Mouse (Mus musculus) liver, embryonic 14.5 days (tissue): ENCODE results near the gene Taf5. TPM values are rescaled to one million over a fixed set of nuclear protein-coding genes. Genes with fewer than 3 reads are reported as not detected.

Experiments used
- ATAC-seq: fragments of 200-750 bp; cut with Nextera tagmentation; 2 replicates; pipeline ENCODE4 v1.8.0; 2017; ENCODE audit warnings: moderate number of reproducible peaks, mild to moderate bottlenecking, moderate library complexity; ENCODE audit not compliant: insufficient read depth
- DNase-seq, 3 experiments: peaks; one replicate each; pipeline ENCODE4 v3.0.0-alpha.2; 2012 to 2013; ENCODE audit warnings: low read depth in 3 of 3, low spot score in 3 of 3
- H3K27ac ChIP-seq: fragments of 300-500 bp; sonication (generic); 2 replicates; pipeline ENCODE4 v1.5.1; 2014; ENCODE audit warnings: moderate library complexity, mild to moderate bottlenecking, control low read depth, inconsistent platforms
- H3K27me3 ChIP-seq: fragments of 300-500 bp; sonication (generic); 2 replicates; pipeline ENCODE4 v1.6.1; 2014; ENCODE audit warnings: mild to moderate bottlenecking, low read length, moderate library complexity; ENCODE audit not compliant: control insufficient read depth, insufficient read depth
- H3K36me3 ChIP-seq: fragments of 300-500 bp; sonication (generic); replicated peaks from 2 replicates; pipeline ENCODE4 v1.6.1; 2014; ENCODE audit warnings: low read depth; ENCODE audit not compliant: control insufficient read depth, insufficient read depth
- H3K4me1 ChIP-seq, 2 experiments: fragments of 200-500 bp in 1 of 2; fragments of 300-500 bp in 1 of 2; sonication (generic) in 1 of 2; replicated peaks; 2 replicates each; pipeline ENCODE4 v1.6.1; 2012 to 2014; ENCODE audit warnings: antibody characterized with exemption in 1 of 2, inconsistent platforms in 1 of 2, low read length in 1 of 2; ENCODE audit not compliant: control insufficient read depth in 2 of 2, insufficient read depth in 2 of 2
- H3K4me2 ChIP-seq: fragments of 300-500 bp; sonication (generic); 2 replicates; pipeline ENCODE4 v1.6.1; 2014; ENCODE audit warnings: low read depth, mild to moderate bottlenecking, control low read depth, moderate library complexity
- H3K4me3 ChIP-seq, 2 experiments: fragments of 200-500 bp in 1 of 2; fragments of 300-500 bp in 1 of 2; sonication (generic) in 1 of 2; 2 replicates each; pipeline ENCODE4 v1.5.1; 2012 to 2014; ENCODE audit warnings: low read depth in 2 of 2, low read length in 2 of 2, mild to moderate bottlenecking in 2 of 2, control low read depth in 1 of 2, inconsistent platforms in 1 of 2, moderate library complexity in 1 of 2; ENCODE audit not compliant: insufficient read depth in 1 of 2
- H3K9ac ChIP-seq: fragments of 300-500 bp; sonication (generic); replicated peaks from 2 replicates; pipeline ENCODE4 v1.6.1; 2014; ENCODE audit warnings: mild to moderate bottlenecking, control low read depth, moderate library complexity
- H3K9me3 ChIP-seq: fragments of 300-500 bp; sonication (generic); 2 replicates; pipeline ENCODE4 v1.6.1; 2016; ENCODE audit warnings: low read length, mixed read lengths; ENCODE audit not compliant: control insufficient read depth
- CTCF ChIP-seq: IDR thresholded peaks from 2 replicates; pipeline ENCODE4 v1.5.1; 2016; ENCODE audit warnings: antibody characterized with exemption, low read depth, control low read depth
- EP300 ChIP-seq: IDR thresholded peaks from 2 replicates; pipeline ENCODE4 v1.6.1; 2016; ENCODE audit warnings: antibody characterized with exemption, low read depth
- WGBS: fragments of 180-500 bp; shearing (Covaris S2); extraction: QIAGEN DNeasy Blood & Tissue Kit; methylation state at CpG from one replicate; pipeline ENCODE4 v1.1.7; 2014; ENCODE audit not compliant: insufficient replicate concordance; 5-methylcytosine and 5-hydroxymethylcytosine counted together
- polyA plus RNA-seq, 2 experiments: library from polyadenylated mRNA; depleted of rRNA in 1 of 2; stranded (reverse) in 1 of 2; unstranded in 1 of 2; fragments of >200 nt; fragmentation: Nextera tagmentation in 1 of 2; extraction: Ambion mirVana in 1 of 2; gene quantifications; 2 replicates each; pipeline versions ENCODE4 v1.2.1 to v1.2.3; 2012 to 2014

Taf5 gene
- polyA plus RNA-seq, 2 experiments, result 4.7 to 5.3 TPM

DNA sequence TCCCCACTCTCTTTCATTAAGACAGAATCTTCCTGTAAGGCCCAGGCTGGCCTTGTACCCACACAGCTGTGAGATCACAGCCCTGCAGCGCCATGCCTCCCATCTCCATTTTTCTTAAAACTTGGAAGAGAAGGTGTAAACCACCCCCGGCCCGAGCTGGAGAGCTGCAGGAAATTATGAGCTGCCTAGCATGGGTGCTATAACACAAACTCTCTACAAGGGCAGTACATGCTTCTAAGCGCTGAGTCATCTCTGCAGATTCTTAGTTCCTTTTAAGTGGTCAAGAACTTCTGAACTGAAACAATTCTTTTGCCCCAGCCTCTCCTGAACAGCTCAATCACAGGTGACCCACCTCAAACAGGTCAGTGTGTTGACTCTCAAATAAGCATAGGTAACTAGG is 32.6 kb upstream of the Taf5 start:
- TF ChIP-seq EP300 (no peak), CTCF (no peak)
- H3K4me2 ChIP-seq, result no peak overlapping the region
- no peak for ATAC-seq

DNA sequence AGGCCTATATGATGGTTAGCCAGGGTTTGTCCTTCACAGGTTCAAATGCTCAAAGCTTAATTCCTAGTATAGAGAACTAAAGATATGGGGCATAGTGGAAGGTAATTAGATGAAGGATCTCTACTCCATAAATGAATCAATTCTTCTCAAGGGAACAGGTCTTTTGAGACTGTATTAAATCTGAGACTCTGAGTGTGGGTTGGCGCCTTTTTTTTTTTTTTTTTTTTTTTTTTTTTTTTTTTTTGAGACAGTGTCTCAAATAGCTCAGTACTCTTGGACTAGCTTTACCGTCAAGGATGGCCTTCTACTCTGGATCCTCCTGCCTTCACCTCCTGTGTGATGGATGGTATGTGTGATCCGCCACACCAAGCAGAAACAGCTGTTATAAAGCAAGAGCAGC is 30.9 kb upstream of the Taf5 start:
- Histone ChIP-seq H3K36me3 (peaks cover 20% of the 10 kb centered on the region), H3K9me3 (no peaks in the 10 kb centered on the region), H3K4me2 (no peak overlapping the region), H3K4me1 (no peaks in the 10 kb centered on the region), H3K9ac (no peak overlapping the region), H3K27ac (no peak overlapping the region), H3K4me3 (no peak overlapping the region), H3K27me3 (no peaks in the 10 kb centered on the region)
- no peak for ATAC-seq
- no peak for DNase-seq
- TF ChIP-seq CTCF, result no peak
- no peak for TF ChIP-seq EP300
- 83% methylated on average over 3 of the region's 3 CpGs for WGBS

More for the DNA sequence above, 32.6 kb upstream of the Taf5 start:
- Histone ChIP-seq H3K27me3 (no peaks in the 10 kb centered on the region), H3K27ac (no peak overlapping the region), H3K36me3 (peaks cover 16% of the 10 kb centered on the region), H3K4me1 (no peaks in the 10 kb centered on the region), H3K9me3 (no peaks in the 10 kb centered on the region), H3K9ac (no peak overlapping the region), H3K4me3 (no peak overlapping the region)
- DNase-seq, result no peak
- 79% methylated on average over 4 of the region's 4 CpGs for WGBS

DNA sequence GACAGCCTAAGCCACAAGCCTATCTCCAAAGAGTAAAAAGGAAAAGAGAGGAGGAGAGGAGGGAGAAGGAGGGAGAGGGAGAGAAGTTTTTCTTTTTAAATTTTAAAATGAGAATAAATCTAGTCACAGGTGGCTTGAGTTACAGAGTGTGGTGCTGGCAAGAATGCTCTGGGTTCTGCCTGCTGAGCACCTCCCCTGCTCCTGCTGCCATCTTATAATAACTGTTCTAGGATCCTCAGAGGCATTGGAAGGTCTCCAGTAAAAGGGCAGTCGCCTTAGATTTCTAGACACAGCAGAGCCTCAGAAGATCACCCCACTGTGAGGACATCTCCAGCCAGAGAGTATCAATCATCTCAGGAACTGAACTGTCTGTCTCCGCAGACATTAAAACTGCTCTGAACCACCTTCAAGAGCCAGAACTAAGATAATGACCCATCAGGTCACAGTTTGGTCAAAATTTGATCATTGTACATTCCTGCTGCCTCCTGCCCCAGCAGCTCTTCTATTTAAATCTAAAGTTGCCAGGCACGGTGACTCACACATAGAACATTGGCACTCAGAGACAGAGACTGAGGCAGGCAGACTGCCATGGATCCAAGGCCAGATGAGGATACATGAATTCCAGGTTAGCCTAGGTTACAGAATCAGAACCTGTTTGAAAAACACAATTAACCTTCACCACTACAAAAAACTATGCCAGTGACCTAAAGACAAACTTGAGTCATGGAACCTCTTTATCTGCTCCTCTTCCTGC is 26.6 kb upstream of the Taf5 start:
- no peak overlapping the region for H3K4me2 ChIP-seq
- DNase-seq (no peak), ATAC-seq (no peak)
- no peak overlapping the region for H3K9ac ChIP-seq
- H3K36me3 ChIP-seq, result peaks cover 9% of the 10 kb centered on the region
- no peak overlapping the region for H3K4me3 ChIP-seq
- TF ChIP-seq CTCF (no peak), EP300 (no peak)
- no peaks in the 10 kb centered on the region for H3K9me3 ChIP-seq
- WGBS, result 69% methylated on average over 3 of the region's 3 CpGs
- H3K4me1 ChIP-seq, result no peaks in the 10 kb centered on the region
- no peak overlapping the region for H3K27ac ChIP-seq
- no peaks in the 10 kb centered on the region for H3K27me3 ChIP-seq

DNA sequence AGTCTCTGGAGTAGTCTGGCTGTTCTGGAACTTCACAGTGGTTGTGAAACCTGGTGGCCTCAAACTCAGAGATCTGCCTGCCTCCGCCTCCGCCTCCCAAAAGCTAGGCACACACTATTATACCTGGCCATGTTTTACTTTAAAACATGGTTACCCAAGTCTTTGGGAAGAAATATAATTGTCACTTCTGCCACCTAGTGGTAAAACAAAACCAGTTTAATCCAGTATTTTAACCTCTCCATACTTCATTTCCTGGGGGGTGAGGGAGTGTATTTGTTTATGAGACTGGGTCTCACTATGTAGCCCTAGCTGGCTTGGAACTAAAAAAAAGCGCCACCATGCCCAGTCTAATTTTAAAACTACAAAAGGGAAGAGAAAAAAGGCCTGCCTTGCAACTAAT is 23.9 kb upstream of the Taf5 start:
- no peak for DNase-seq
- no peaks in the 10 kb centered on the region for H3K9me3 ChIP-seq
- no peaks in the 10 kb centered on the region for H3K4me1 ChIP-seq
- no peak overlapping the region for H3K27ac ChIP-seq
- no peak overlapping the region for H3K4me2 ChIP-seq
- TF ChIP-seq CTCF (peak; percentile 36), EP300 (no peak)
- no peaks in the 10 kb centered on the region for H3K27me3 ChIP-seq
- no peak overlapping the region for H3K9ac ChIP-seq
- 68% methylated on average over 3 of the region's 3 CpGs for WGBS
- no peak overlapping the region for H3K4me3 ChIP-seq
- H3K36me3 ChIP-seq, result peaks cover 12% of the 10 kb centered on the region
- no peak for ATAC-seq

DNA sequence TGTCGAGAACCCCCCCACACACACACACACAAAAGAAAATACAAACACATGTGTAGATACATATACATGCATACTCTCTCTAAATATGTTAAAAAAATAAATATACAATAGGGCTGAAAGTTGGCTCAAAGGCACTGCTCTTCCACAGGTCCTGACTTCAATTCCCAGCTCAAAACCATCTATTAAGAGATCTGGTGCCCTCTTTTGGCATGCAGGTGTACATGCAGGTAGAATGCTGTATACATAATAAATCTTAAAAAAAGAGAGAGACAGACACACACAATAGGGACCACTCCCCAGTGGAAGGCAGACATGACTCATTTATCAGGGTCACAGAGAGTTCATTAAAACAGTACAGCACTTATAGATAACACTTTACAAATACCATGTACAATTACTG is 21.2 kb upstream of the Taf5 start:
- ATAC-seq, result no peak
- TF ChIP-seq EP300 (no peak), CTCF (peak; percentile 37; the same call in 1 of the 2 replicates)

More for the DNA sequence above, 21.2 kb upstream of the Taf5 start:
- 86% methylated on average over 1 of the region's 1 CpGs for WGBS
- Histone ChIP-seq H3K36me3 (peaks cover 5% of the 10 kb centered on the region), H3K9me3 (no peaks in the 10 kb centered on the region), H3K4me3 (no peak overlapping the region), H3K27ac (no peak overlapping the region), H3K4me2 (no peak overlapping the region), H3K4me1 (peaks cover 13 to 15% of the 10 kb centered on the region in 2 experiments), H3K9ac (no peak overlapping the region), H3K27me3 (no peaks in the 10 kb centered on the region)
- DNase-seq, result no peak
